Mouse (Mus musculus) cerebellum, postnatal 4 days (tissue): ENCODE measurements around the gene Zfp740.

Source experiments
- DNase-seq, 2 experiments: peaks; one replicate each; pipeline ENCODE4 v3.0.0; 2022; ENCODE audit warnings: low spot score in 2 of 2, mixed read lengths in 1 of 2

Gene Zfp740

GRCm38 (mm10) chr15:102247252-102248130 lies 44.4 kb downstream of the Zfp740 start:
- peak in 1 of 2 experiments; percentile 36 for DNase-seq

DNA sequence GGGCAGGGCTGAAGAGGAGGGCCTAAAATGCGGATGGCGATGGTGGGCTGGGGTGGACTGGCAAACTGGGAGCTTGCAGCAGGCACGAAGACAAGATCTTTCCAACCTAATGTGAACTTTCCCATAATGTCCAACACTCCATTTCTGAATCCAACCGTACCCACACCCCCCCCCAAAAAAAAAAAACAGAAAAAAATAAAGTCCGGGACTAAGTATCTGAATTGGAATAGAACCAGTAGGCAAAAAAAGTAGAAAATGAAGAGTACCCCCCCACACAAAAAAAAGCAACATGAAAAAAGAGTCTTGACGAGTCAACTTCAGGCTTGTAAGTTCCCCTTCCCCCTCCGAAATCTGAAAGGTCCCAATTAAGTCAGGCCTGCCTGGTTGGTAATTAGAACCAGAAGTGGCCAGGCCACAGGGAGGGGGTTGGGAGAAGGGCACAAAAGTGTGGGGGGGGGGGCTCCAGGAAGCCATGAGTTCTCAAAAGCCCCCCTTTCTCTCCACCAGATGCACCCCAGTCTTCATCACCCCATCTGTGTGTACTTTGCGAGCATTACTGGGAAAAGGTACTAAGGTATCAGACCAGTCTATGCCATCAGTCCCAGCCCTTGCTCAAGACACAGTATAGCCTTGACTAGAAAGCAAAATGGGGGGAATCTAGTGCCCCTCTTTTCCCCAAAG lies 45.2 kb downstream of the Zfp740 start:
- no peak for DNase-seq

- no peak for DNase-seq
These were observed 45.8 kb downstream of the Zfp740 start for GRCm38 (mm10) chr15:102248812-102249191.

DNA sequence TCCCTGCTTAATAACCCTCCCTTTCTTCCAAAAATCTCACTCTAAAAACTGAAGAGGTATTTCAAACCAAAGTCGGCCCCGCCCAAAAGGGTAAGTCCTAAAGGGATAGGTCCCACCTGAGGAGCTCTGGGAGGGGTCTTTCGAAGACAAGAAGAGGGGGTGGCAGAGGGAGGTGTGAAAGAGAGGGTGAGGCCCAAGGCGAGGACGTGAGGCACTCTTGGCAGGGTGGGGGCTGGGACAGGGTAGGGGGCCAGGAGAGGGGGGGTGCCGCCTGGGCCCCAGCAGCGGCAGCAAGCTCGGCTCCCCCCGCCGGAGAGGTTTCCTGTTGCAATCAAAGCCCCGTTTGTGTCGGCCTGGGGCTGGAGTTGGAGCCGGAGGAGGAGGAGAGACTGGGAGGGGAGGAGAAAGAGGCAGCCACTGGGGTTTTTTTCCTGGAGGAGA lies 46.2 kb downstream of the Zfp740 start:
- no peak for DNase-seq

- DNase-seq, result no peak
These were observed 46.9 kb downstream of the Zfp740 start for GRCm38 (mm10) chr15:102249967-102250366.

DNA sequence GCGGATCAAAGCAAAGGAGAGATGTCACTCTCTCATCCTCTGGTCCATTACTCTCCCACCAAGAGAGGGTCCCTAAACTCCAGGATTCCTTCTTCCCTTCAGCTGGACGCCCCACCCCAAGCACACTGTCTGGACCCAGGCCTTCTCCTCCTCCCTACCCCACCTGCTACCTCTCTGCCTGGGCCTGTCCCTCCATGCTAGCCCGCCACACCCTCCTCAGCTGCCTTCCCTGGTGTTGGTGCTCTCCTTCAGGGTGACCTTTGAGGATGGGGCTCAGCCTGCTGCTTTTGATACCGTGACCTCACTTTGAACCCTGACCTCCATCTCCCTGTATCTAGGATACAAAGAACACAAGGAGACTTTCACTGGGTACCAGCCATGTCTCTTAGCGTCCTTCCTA lies 47.5 kb downstream of the Zfp740 start:
- no peak for DNase-seq

GRCm38 (mm10) chr15:102255547-102256255 lies 52.7 kb downstream of the Zfp740 start:
- no peak for DNase-seq

- no peak for DNase-seq
These were observed 53.6 kb downstream of the Zfp740 start for GRCm38 (mm10) chr15:102256431-102257201.

GRCm38 (mm10) chr15:102257202-102258075 lies 54.4 kb downstream of the Zfp740 start, which contains the start of gene Rarg:
Gene Rarg, minus strand, starts transcription at chr15:102257517.
- peak in 1 of 2 experiments; percentile 26 for DNase-seq

- no peak for DNase-seq
These were observed 55.0 kb downstream of the Zfp740 start for GRCm38 (mm10) chr15:102258076-102258470.

GRCm38 (mm10) chr15:102258581-102259253 lies 55.7 kb downstream of the Zfp740 start:
- DNase-seq, result no peak

- DNase-seq, result no peak
These were observed 59.5 kb downstream of the Zfp740 start for GRCm38 (mm10) chr15:102262582-102262981.

- DNase-seq, result no peak
These were observed 60.0 kb downstream of the Zfp740 start for GRCm38 (mm10) chr15:102263037-102263436.
